Mouse (Mus musculus): ENCODE measurements around the gene Chd6. TPM values are rescaled to one million over a fixed set of nuclear protein-coding genes. Genes with fewer than 3 reads are reported as not detected.
A peak's percentile ranks its signal among the peaks of the same experiment; 100 is the strongest.

Gene Chd6
- 5.1 TPM for polyA plus RNA-seq (2012; fragmentation: generic; extraction: Trizol)

DNA sequence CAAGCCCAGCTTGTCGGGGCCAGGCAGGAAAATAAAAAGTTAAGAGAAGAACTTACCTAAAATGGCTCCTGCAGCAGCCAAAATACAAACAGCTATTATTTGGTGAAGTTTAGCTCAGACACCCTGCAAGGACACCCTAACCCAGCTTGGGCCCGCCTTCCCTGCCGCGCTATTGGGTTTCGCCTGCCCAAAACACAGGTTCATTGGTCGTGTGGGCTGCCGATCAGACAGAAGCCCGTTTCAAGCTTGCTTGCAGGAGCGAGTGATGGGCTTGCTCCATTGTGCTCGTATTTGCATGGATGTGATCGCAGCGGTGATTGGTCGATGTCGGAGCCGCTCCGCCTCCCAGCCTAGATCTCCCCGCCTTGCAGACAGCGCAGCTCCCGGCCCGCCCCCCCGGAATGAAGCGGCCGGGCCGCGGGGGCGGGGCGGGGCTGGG is at the start of gene Chd6:
Chd6 (minus strand) TSS at position 143 of the 439 bp plus-strand sequence.
- Histone ChIP-seq H3K4me3 (peak within 1 kb of the TSS; percentile 29), H3ac (ENCODE audit: control insufficient read depth, insufficient read length) (peak within 1 kb of the TSS; percentile 66), H3K27me3 (ENCODE audit: control insufficient read depth, insufficient read depth, insufficient read length) (no peaks in the 10 kb centered on the region), H3K79me2 (ENCODE audit: control insufficient read depth, insufficient read depth) (peaks cover 43% of the 10 kb centered on the region), H3K36me3 (ENCODE audit: control insufficient read depth, insufficient read depth) (no peaks in the 10 kb centered on the region), H3K4me2 (ENCODE audit: low read depth) (peak within 1 kb of the TSS; percentile 90)
- TF ChIP-seq SRF (IDR thresholded peaks at IDR 0.05; ENCODE audit: control insufficient read depth, insufficient read length, low read depth) (peak; percentile 42), MAX (IDR thresholded peaks at IDR 0.05; ENCODE audit: low read depth) (no peak)

DNA sequence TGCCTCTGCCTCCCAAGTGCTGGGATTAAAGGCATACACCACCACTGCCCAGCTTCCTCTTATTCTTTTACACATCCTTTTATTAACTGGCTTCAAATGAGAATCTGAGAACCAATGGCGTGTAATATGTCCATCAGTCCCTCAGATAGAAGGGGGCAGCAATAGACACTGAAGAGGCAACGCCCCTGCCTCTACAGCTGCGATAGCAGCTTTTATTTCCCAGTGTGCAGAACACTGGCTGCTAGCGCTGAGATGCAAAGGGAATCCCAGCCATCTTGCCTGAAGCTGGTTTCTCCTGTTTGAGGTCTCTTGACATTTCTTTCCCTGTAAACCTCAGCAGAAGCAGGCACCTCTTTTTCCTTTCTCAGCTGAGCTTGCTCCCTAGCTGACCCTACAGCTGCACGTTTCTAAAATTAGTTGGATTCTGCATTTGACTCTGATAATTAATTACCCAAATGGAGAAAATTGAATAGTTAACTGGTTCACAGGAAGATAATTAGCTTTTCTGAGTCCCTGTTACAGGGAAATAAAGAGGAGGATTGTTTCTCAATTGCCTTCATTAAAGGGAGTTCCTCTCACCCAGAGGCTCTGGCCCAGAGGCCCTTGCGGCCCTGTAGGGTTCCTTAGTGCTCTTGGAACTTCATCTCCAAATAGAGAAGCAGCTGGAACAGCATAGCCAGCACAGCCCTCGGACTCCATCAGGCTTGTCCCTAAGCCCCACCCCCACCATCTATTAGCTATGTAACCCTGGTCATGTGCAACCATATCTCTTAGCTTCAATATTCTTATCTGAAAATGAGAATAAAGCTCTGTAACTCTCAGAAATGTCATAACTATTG is 41.3 kb upstream of the Chd6 start:
- no peaks in the 10 kb centered on the region for H3K79me2 ChIP-seq (ENCODE audit: control insufficient read depth, insufficient read depth)
- peaks cover 8% of the 10 kb centered on the region for H3K27me3 ChIP-seq (ENCODE audit: control insufficient read depth, insufficient read depth, insufficient read length)
- no peak overlapping the region for H3ac ChIP-seq (ENCODE audit: control insufficient read depth, insufficient read length)
- no peaks in the 10 kb centered on the region for H3K36me3 ChIP-seq (ENCODE audit: control insufficient read depth, insufficient read depth)
- H3K4me2 ChIP-seq (ENCODE audit: low read depth), result no peak overlapping the region
- H3K4me3 ChIP-seq, result no peak overlapping the region
- TF ChIP-seq POLR2AphosphoS2 (IDR thresholded peaks at IDR 0.05; ENCODE audit: insufficient read length, low read depth) (no peak), TCF12 (IDR thresholded peaks at IDR 0.05; ENCODE audit: insufficient read depth, poor library complexity, severe bottlenecking) (no peak), POLR2A (IDR thresholded peaks at IDR 0.05; ENCODE audit: insufficient read length, low read depth) (no peak), REST (IDR thresholded peaks at IDR 0.05; ENCODE audit: insufficient read depth, insufficient read length) (no peak), TCF3 (IDR thresholded peaks at IDR 0.05; ENCODE audit: insufficient read length, low read depth) (no peak), MYOD1 (IDR thresholded peaks at IDR 0.05; ENCODE audit: control insufficient read depth in 1 of 3, insufficient read length in 2 of 3, low read depth in 2 of 3) (no peak), MYOG (IDR thresholded peaks at IDR 0.05; ENCODE audit: control insufficient read depth in 1 of 3, insufficient read depth in 1 of 3, insufficient read length in 2 of 3, low read depth in 2 of 3) (no peak), USF1 (IDR thresholded peaks at IDR 0.05; ENCODE audit: low read depth) (no peak), MAX (IDR thresholded peaks at IDR 0.05; ENCODE audit: low read depth) (no peak), E2F4 (IDR thresholded peaks at IDR 0.05; ENCODE audit: insufficient read depth) (no peak), CEBPB (IDR thresholded peaks at IDR 0.05; ENCODE audit: insufficient read depth, poor library complexity, severe bottlenecking) (no peak), SRF (IDR thresholded peaks at IDR 0.05; ENCODE audit: control insufficient read depth, insufficient read length, low read depth) (no peak)

DNA sequence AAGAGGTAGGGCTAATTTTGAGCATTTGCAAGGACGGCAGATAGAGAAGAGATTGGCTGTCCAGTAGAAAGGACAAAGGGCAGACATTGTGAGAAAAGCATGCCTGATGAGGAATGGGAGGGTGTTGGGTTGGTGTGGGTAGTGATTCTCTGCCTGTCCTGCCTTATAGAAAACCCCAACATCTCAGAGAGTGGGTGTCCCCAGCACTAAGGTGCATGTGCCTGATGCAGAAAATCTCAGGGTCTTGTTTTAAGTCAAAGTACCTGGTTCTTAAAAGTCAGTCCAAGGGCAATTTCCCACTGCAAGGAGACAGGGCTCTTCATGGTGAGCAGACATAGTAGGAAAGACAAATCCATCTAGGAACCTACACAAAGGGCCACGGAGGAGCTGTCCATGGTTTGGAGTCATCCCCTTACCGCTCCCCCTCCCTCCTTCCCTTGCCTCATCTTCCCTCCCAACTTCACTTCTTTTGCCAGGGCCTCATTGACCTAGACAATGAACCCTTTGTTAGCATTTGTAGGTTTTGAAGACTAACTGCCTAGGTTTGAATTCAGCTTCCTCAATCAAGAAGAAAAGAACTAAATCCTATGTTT is 39.6 kb upstream of the Chd6 start:
- Histone ChIP-seq H3K27me3 (ENCODE audit: control insufficient read depth, insufficient read depth, insufficient read length) (peaks cover 4% of the 10 kb centered on the region), H3K79me2 (ENCODE audit: control insufficient read depth, insufficient read depth) (no peaks in the 10 kb centered on the region)
- no peak for TF ChIP-seq E2F4 (IDR thresholded peaks at IDR 0.05; ENCODE audit: insufficient read depth)
- TF ChIP-seq POLR2AphosphoS2 (IDR thresholded peaks at IDR 0.05; ENCODE audit: insufficient read length, low read depth), result no peak
- no peak for TF ChIP-seq TCF3 (IDR thresholded peaks at IDR 0.05; ENCODE audit: insufficient read length, low read depth)
- no peak for TF ChIP-seq CEBPB (IDR thresholded peaks at IDR 0.05; ENCODE audit: insufficient read depth, poor library complexity, severe bottlenecking)
- peak; percentile 63 for TF ChIP-seq REST (IDR thresholded peaks at IDR 0.05; ENCODE audit: insufficient read depth, insufficient read length)
- no peak for TF ChIP-seq USF1 (IDR thresholded peaks at IDR 0.05; ENCODE audit: low read depth)

DNA sequence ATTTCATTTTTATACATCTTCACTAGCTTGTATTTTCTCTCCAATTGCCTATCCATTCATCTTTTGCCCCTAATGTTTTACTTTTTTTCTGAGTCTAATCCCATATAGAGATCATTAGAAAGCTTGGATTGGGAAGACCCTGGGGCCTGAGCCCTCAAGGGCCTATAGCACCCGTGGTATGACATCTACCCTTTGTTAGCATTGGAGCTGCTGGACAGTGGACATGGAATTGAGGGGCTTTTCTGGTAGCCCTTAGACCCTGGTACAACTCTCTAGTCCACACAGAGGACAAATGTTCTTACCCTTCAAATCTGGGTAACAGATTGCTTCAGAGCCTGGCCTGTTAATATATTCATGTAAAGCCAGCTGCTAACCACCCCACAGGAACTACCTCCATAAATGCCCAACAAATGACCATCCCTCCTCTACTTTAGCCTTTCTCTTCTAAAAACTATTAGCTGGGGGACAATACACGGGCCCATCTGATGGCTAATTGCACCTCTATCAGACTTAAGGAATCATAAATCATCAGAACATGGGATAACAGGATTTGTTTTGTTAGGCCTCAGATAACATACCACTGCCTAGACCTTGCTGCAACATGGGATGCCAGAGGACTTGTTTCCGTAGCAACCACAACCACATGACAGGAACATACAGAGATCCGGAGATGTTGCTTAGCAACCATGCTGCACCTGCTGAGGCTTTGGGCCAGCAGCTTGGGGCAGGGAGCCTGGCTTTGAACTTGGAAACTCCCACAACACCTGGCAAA is 39.0 kb upstream of the Chd6 start:
- no peak overlapping the region for H3K4me2 ChIP-seq (ENCODE audit: low read depth)
- H3K4me3 ChIP-seq, result no peak overlapping the region
- no peaks in the 10 kb centered on the region for H3K79me2 ChIP-seq (ENCODE audit: control insufficient read depth, insufficient read depth)
- no peak overlapping the region for H3ac ChIP-seq (ENCODE audit: control insufficient read depth, insufficient read length)
- no peaks in the 10 kb centered on the region for H3K27me3 ChIP-seq (ENCODE audit: control insufficient read depth, insufficient read depth, insufficient read length)
- H3K36me3 ChIP-seq (ENCODE audit: control insufficient read depth, insufficient read depth), result no peaks in the 10 kb centered on the region
- TF ChIP-seq CEBPB (IDR thresholded peaks at IDR 0.05; ENCODE audit: insufficient read depth, poor library complexity, severe bottlenecking) (no peak), MYOD1 (IDR thresholded peaks at IDR 0.05; ENCODE audit: control insufficient read depth in 1 of 3, insufficient read length in 2 of 3, low read depth in 2 of 3) (no peak), POLR2AphosphoS2 (IDR thresholded peaks at IDR 0.05; ENCODE audit: insufficient read length, low read depth) (no peak), REST (IDR thresholded peaks at IDR 0.05; ENCODE audit: insufficient read depth, insufficient read length) (no peak), USF1 (IDR thresholded peaks at IDR 0.05; ENCODE audit: low read depth) (no peak), TCF3 (IDR thresholded peaks at IDR 0.05; ENCODE audit: insufficient read length, low read depth) (no peak), E2F4 (IDR thresholded peaks at IDR 0.05; ENCODE audit: insufficient read depth) (no peak), MYOG (IDR thresholded peaks at IDR 0.05; ENCODE audit: control insufficient read depth in 1 of 3, insufficient read depth in 1 of 3, insufficient read length in 2 of 3, low read depth in 2 of 3) (no peak), MAX (IDR thresholded peaks at IDR 0.05; ENCODE audit: low read depth) (no peak), SRF (IDR thresholded peaks at IDR 0.05; ENCODE audit: control insufficient read depth, insufficient read length, low read depth) (no peak), POLR2A (IDR thresholded peaks at IDR 0.05; ENCODE audit: insufficient read length, low read depth) (no peak), TCF12 (IDR thresholded peaks at IDR 0.05; ENCODE audit: insufficient read depth, poor library complexity, severe bottlenecking) (no peak)

More for the DNA sequence above, 39.6 kb upstream of the Chd6 start:
- H3K4me3 ChIP-seq, result no peak overlapping the region
- no peak overlapping the region for H3ac ChIP-seq (ENCODE audit: control insufficient read depth, insufficient read length)
- no peak overlapping the region for H3K4me2 ChIP-seq (ENCODE audit: low read depth)
- no peaks in the 10 kb centered on the region for H3K36me3 ChIP-seq (ENCODE audit: control insufficient read depth, insufficient read depth)
